Mouse (Mus musculus): ENCODE results near the gene Tnfrsf21.

GRCm38 (mm10) chr17:43016371-43017331, at the start of gene Tnfrsf21:
- TF ChIP-seq GATA1 (IDR thresholded peaks at IDR 0.05; ENCODE audit: borderline replicate concordance, low read length) (no peak), FLI1 (IDR thresholded peaks at IDR 0.05; ENCODE audit: low read length) (no peak)
